Mouse (Mus musculus) C2C12 (cell line): ENCODE results near the gene Abcc9.

ENCODE experiments used
- CEBPB ChIP-seq: IDR thresholded peaks from one replicate; pipeline ENCODE4 v1.6.1; 2011; ENCODE audit warnings: low read depth, mild to moderate bottlenecking, control low read depth, moderate library complexity
- CTCF ChIP-seq: IDR thresholded peaks from one replicate; pipeline ENCODE4 v1.5.1; 2011; ENCODE audit not compliant: control insufficient read depth, insufficient read depth, insufficient read length
- MYOD1 ChIP-seq: IDR thresholded peaks from one replicate; pipeline ENCODE4 v1.6.1; 2011; ENCODE audit warnings: low read depth; ENCODE audit not compliant: control insufficient read depth, insufficient read length

DNA sequence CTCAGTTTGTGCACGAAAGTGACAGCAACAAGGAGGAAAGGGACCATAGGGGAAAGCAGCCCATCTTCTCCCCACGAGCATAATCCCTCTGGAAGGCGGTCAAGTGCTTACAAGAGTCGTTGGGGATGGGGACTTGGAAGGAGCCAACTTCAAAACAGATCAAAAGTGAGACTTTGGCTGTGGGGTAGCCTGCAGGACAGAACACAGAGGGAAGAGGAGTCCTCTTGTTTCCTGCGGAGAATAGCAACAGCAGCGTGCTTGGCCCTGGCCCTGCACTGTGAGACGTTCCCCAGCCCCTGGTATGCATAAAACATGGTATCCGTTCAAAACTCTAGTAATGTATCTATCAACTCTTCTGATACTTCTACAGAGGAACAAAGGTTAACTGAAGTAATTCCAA lies 1.4 kb downstream of the Abcc9 start:
- no peak for TF ChIP-seq CTCF
- no peak for TF ChIP-seq CEBPB
- no peak for TF ChIP-seq MYOD1
